Mouse (Mus musculus) sigmoid colon, adult 10 weeks (tissue): ENCODE measurements around the gene Hsph1. TPM values are rescaled to one million over a fixed set of nuclear protein-coding genes. Genes with fewer than 3 reads are reported as not detected.

Source experiments
- polyA plus RNA-seq: library from polyadenylated mRNA; stranded (reverse); fragments of 350-450 nt; fragmentation: Illumina TruSeq; extraction: RNeasy Lipid Tissue Mini Kit (QIAGEN cat#74804); gene quantifications from one replicate; pipeline ENCODE4 v1.2.3, GENCODE M21; 2014; ENCODE audit warnings: low read depth, low replicate concordance

Hsph1 gene
- 106 TPM for polyA plus RNA-seq

GRCm38 (mm10) chr5:149636075-149636920 lies at the start of gene Hsph1:
Gene Hsph1, minus strand, starts transcription at chr5:149636376.

GRCm38 (mm10) chr5:149678100-149678989 lies 42.2 kb upstream of the Hsph1 start, which contains the start of gene B3glct:
Gene B3glct, plus strand, starts transcription at chr5:149678230.

Other genes starting within 250 kb of the Hsph1 start
- 13.0 TPM for gene Medag, start 224.6 kb downstream of the Hsph1 start, polyA plus RNA-seq
- not detected for gene Tex26, start 196.7 kb downstream of the Hsph1 start, polyA plus RNA-seq
- not detected for gene Wdr95, start 107.7 kb downstream of the Hsph1 start, polyA plus RNA-seq
- gene B3glct, start 41.9 kb upstream of the Hsph1 start, polyA plus RNA-seq = 24.3 TPM